Mouse (Mus musculus): ENCODE data around the gene 1700092M07Rik. TPM values are rescaled to one million over a fixed set of nuclear protein-coding genes. Genes with fewer than 3 reads are reported as not detected.

The 1700092M07Rik gene
- total RNA-seq, 4 experiments from 2014 or later = 2.0 to 3.3 (median 2.4) TPM; not detected in 1

GRCm38 (mm10) chr19:8739646-8740045, 872 bp upstream of the 1700092M07Rik start:
- no peak for DNase-seq (ENCODE audit: low spot score in 2 of 2)

- DNase-seq (ENCODE audit: low spot score in 2 of 2) = peak; percentile 96
These were observed 838 bp downstream of the 1700092M07Rik start, which contains the start of gene Stx5a for GRCm38 (mm10) chr19:8741243-8741869. TSS of gene Stx5a (plus strand) at chr19:8741413.

- DNase-seq (ENCODE audit: low spot score in 2 of 2) = no peak
These were observed 1.7 kb downstream of the 1700092M07Rik start for GRCm38 (mm10) chr19:8742176-8742575.

- no peak for DNase-seq (ENCODE audit: low spot score in 2 of 2)
These were observed 4.9 kb downstream of the 1700092M07Rik start for GRCm38 (mm10) chr19:8745382-8745781.

- DNase-seq (ENCODE audit: low spot score in 2 of 2) = no peak
These were observed 6.8 kb downstream of the 1700092M07Rik start for GRCm38 (mm10) chr19:8747368-8747767.

GRCm38 (mm10) chr19:8755652-8756051, 15.1 kb downstream of the 1700092M07Rik start:
- no peak for DNase-seq (ENCODE audit: low spot score in 2 of 2)

GRCm38 (mm10) chr19:8756635-8757387, 16.3 kb downstream of the 1700092M07Rik start, which contains the start of gene Nxf1:
TSS of gene Nxf1 (plus strand) at chr19:8757073.
- DNase-seq (ENCODE audit: low spot score in 2 of 2) = peak; percentile 75 to 90

- DNase-seq (ENCODE audit: low spot score in 2 of 2) = no peak
These were observed 17.0 kb downstream of the 1700092M07Rik start for GRCm38 (mm10) chr19:8757471-8757998.

- DNase-seq (ENCODE audit: low spot score in 2 of 2) = no peak
These were observed 18.4 kb downstream of the 1700092M07Rik start for GRCm38 (mm10) chr19:8758899-8759298.

GRCm38 (mm10) chr19:8760757-8761156, 20.2 kb downstream of the 1700092M07Rik start:
- DNase-seq (ENCODE audit: low spot score in 2 of 2) = no peak

GRCm38 (mm10) chr19:8763276-8763675, 22.8 kb downstream of the 1700092M07Rik start:
- no peak for DNase-seq (ENCODE audit: low spot score in 2 of 2)

- no peak for DNase-seq (ENCODE audit: low spot score in 2 of 2)
These were observed 25.0 kb downstream of the 1700092M07Rik start for GRCm38 (mm10) chr19:8765562-8765961.

- peak; percentile 72 to 80 for DNase-seq (ENCODE audit: low spot score in 2 of 2)
These were observed 30.2 kb downstream of the 1700092M07Rik start, which contains the start of gene Tmem223 for GRCm38 (mm10) chr19:8770567-8771270. TSS of gene Tmem223 (plus strand) at chr19:8770996.

- no peak for DNase-seq (ENCODE audit: low spot score in 2 of 2)
These were observed 32.5 kb downstream of the 1700092M07Rik start for GRCm38 (mm10) chr19:8772996-8773395.

GRCm38 (mm10) chr19:8773409-8773808, 32.9 kb downstream of the 1700092M07Rik start:
- no peak for DNase-seq (ENCODE audit: low spot score in 2 of 2)

- DNase-seq (ENCODE audit: low spot score in 2 of 2) = peak; percentile 94 to 95
These were observed 33.7 kb downstream of the 1700092M07Rik start, which contains the start of gene Tmem179b for GRCm38 (mm10) chr19:8774086-8774835. TSS of gene Tmem179b (minus strand) at chr19:8774467.

GRCm38 (mm10) chr19:8774951-8775421, 34.5 kb downstream of the 1700092M07Rik start:
- DNase-seq (ENCODE audit: low spot score in 2 of 2) = peak in 1 of 2 experiments; percentile 33

GRCm38 (mm10) chr19:8786008-8786781, 45.7 kb downstream of the 1700092M07Rik start, which contains the start of gene Taf6l:
TSS of gene Taf6l (minus strand) at chr19:8786417.
- peak; percentile 94 to 95 for DNase-seq (ENCODE audit: low spot score in 2 of 2)

- no peak for DNase-seq (ENCODE audit: low spot score in 2 of 2)
These were observed 48.0 kb downstream of the 1700092M07Rik start for GRCm38 (mm10) chr19:8788521-8788920.

GRCm38 (mm10) chr19:8789171-8789570, 48.7 kb downstream of the 1700092M07Rik start:
- peak in 1 of 2 experiments; percentile 43 for DNase-seq (ENCODE audit: low spot score in 2 of 2)

All from layer of hippocampus, adult 8-10 months (tissue).